Mouse (Mus musculus): Measurements from ENCODE around the gene Gli1. TPM values are rescaled to one million over a fixed set of nuclear protein-coding genes. Genes with fewer than 3 reads are reported as not detected.

Gli1 gene
- polyA plus RNA-seq, 1 experiment from 2014 or later = 1.4 TPM

- no peak overlapping the region for H3K4me3 ChIP-seq
- no peaks in the 10 kb centered on the region for H3K4me1 ChIP-seq
- H3K27me3 ChIP-seq (replicated peaks) = peaks cover 8% of the 10 kb centered on the region; the same call in 1 of the 2 replicates
- no peak overlapping the region for H3K4me2 ChIP-seq
- no peaks in the 10 kb centered on the region for H3K36me3 ChIP-seq
- no peak overlapping the region for H3K9ac ChIP-seq
- no peak overlapping the region for H3K27ac ChIP-seq (replicated peaks)
- WGBS = 76% methylated on average over 3 of the region's 3 CpGs
- no peak for ATAC-seq (ENCODE audit: extremely low read depth, insufficient number of reproducible peaks, low FRiP score, low TSS enrichment)
- no peaks in the 10 kb centered on the region for H3K9me3 ChIP-seq
These were observed 18.9 kb upstream of the Gli1 start for GRCm38 (mm10) chr10:127360714-127361113.

- Histone ChIP-seq H3K9ac (no peak overlapping the region), H3K36me3 (no peaks in the 10 kb centered on the region), H3K4me3 (no peak overlapping the region), H3K9me3 (no peaks in the 10 kb centered on the region), H3K4me1 (peaks cover 11% of the 10 kb centered on the region; the same call in 1 of the 2 replicates), H3K27me3 (replicated peaks) (peaks cover 35% of the 10 kb centered on the region), H3K4me2 (no peak overlapping the region), H3K27ac (replicated peaks) (no peak overlapping the region)
- ATAC-seq (ENCODE audit: extremely low read depth, insufficient number of reproducible peaks, low FRiP score, low TSS enrichment) = no peak
- WGBS = 72% methylated on average over 10 of the region's 10 CpGs
These were observed 13.6 kb upstream of the Gli1 start for GRCm38 (mm10) chr10:127355336-127355735.

GRCm38 (mm10) chr10:127353909-127354895, 12.4 kb upstream of the Gli1 start, which contains the start of gene Inhbe:
Gene Inhbe, minus strand, starts transcription at chr10:127354411.
- Histone ChIP-seq H3K27ac (replicated peaks) (0 out of 2 replicates have a peak within 1 kb of the TSS, but pooled peaks have one; percentile 50), H3K9me3 (no peaks in the 10 kb centered on the region), H3K9ac (no peak within 1 kb of the TSS), H3K4me3 (no peak within 1 kb of the TSS), H3K27me3 (replicated peaks) (peaks cover 35% of the 10 kb centered on the region), H3K4me1 (peaks cover 11% of the 10 kb centered on the region; the same call in 1 of the 2 replicates), H3K36me3 (no peaks in the 10 kb centered on the region), H3K4me2 (no peak within 1 kb of the TSS)
- 63% methylated on average over 18 of the region's 18 CpGs for WGBS
- ATAC-seq (ENCODE audit: extremely low read depth, insufficient number of reproducible peaks, low FRiP score, low TSS enrichment) = no peak

- H3K36me3 ChIP-seq = no peaks in the 10 kb centered on the region
- no peak overlapping the region for H3K27ac ChIP-seq (replicated peaks)
- no peak overlapping the region for H3K9ac ChIP-seq
- H3K4me1 ChIP-seq = peaks cover 11% of the 10 kb centered on the region; the same call in 1 of the 2 replicates
- H3K9me3 ChIP-seq = no peaks in the 10 kb centered on the region
- H3K4me2 ChIP-seq = no peak overlapping the region
- no peak overlapping the region for H3K4me3 ChIP-seq
- peaks cover 35% of the 10 kb centered on the region for H3K27me3 ChIP-seq (replicated peaks)
- ATAC-seq (ENCODE audit: extremely low read depth, insufficient number of reproducible peaks, low FRiP score, low TSS enrichment) = no peak
- 85% methylated on average over 11 of the region's 11 CpGs for WGBS
These were observed 11.0 kb upstream of the Gli1 start for GRCm38 (mm10) chr10:127352766-127353165.

GRCm38 (mm10) chr10:127352187-127352586, 10.4 kb upstream of the Gli1 start:
- H3K4me1 ChIP-seq = peaks cover 11% of the 10 kb centered on the region; the same call in 1 of the 2 replicates
- no peak for ATAC-seq (ENCODE audit: extremely low read depth, insufficient number of reproducible peaks, low FRiP score, low TSS enrichment)
- H3K27ac ChIP-seq (replicated peaks) = no peak overlapping the region
- peaks cover 35% of the 10 kb centered on the region for H3K27me3 ChIP-seq (replicated peaks)
- H3K9ac ChIP-seq = no peak overlapping the region
- no peaks in the 10 kb centered on the region for H3K9me3 ChIP-seq
- no peak overlapping the region for H3K4me2 ChIP-seq
- 80% methylated on average over 9 of the region's 9 CpGs for WGBS
- H3K36me3 ChIP-seq = no peaks in the 10 kb centered on the region
- no peak overlapping the region for H3K4me3 ChIP-seq

- H3K27ac ChIP-seq (replicated peaks) = no peak overlapping the region
- no peaks in the 10 kb centered on the region for H3K9me3 ChIP-seq
- ATAC-seq (ENCODE audit: extremely low read depth, insufficient number of reproducible peaks, low FRiP score, low TSS enrichment) = no peak
- H3K4me2 ChIP-seq = no peak overlapping the region
- 57% methylated on average over 8 of the region's 8 CpGs for WGBS
- H3K4me1 ChIP-seq = peaks cover 11% of the 10 kb centered on the region; the same call in 1 of the 2 replicates
- H3K27me3 ChIP-seq (replicated peaks) = peaks cover 35% of the 10 kb centered on the region
- H3K9ac ChIP-seq = no peak overlapping the region; the same call in 1 of the 2 replicates
- no peak overlapping the region for H3K4me3 ChIP-seq
- no peaks in the 10 kb centered on the region for H3K36me3 ChIP-seq
These were observed 9.9 kb upstream of the Gli1 start for GRCm38 (mm10) chr10:127351719-127352118.

- no peak for ATAC-seq (ENCODE audit: extremely low read depth, insufficient number of reproducible peaks, low FRiP score, low TSS enrichment)
- H3K4me2 ChIP-seq = no peak overlapping the region; the same call in 1 of the 2 replicates
These were observed 9.5 kb upstream of the Gli1 start for GRCm38 (mm10) chr10:127351285-127351595.

GRCm38 (mm10) chr10:127350594-127351284, 9.0 kb upstream of the Gli1 start:
- no peaks in the 10 kb centered on the region for H3K9me3 ChIP-seq
- H3K4me1 ChIP-seq = peaks cover 11% of the 10 kb centered on the region; the same call in 1 of the 2 replicates
- no peak; the same call in 1 of the 2 replicates for ATAC-seq (ENCODE audit: extremely low read depth, insufficient number of reproducible peaks, low FRiP score, low TSS enrichment)
- WGBS = 11% methylated on average over 24 of the region's 24 CpGs
- peak overlapping the region; percentile 74 for H3K9ac ChIP-seq
- peak overlapping the region; percentile 37 for H3K4me3 ChIP-seq
- H3K4me2 ChIP-seq = peak overlapping the region; percentile 65
- H3K36me3 ChIP-seq = no peaks in the 10 kb centered on the region
- no peak overlapping the region for H3K27ac ChIP-seq (replicated peaks)
- peaks cover 27% of the 10 kb centered on the region for H3K27me3 ChIP-seq (replicated peaks)

More at GRCm38 (mm10) chr10:127351285-127351595, 9.5 kb upstream of the Gli1 start:
- no peak overlapping the region for H3K4me3 ChIP-seq
- H3K9ac ChIP-seq = peak overlapping the region; percentile 74
- H3K27ac ChIP-seq (replicated peaks) = no peak overlapping the region
- H3K27me3 ChIP-seq (replicated peaks) = peaks cover 32% of the 10 kb centered on the region
- H3K36me3 ChIP-seq = no peaks in the 10 kb centered on the region
- no peaks in the 10 kb centered on the region for H3K9me3 ChIP-seq
- 79% methylated on average over 8 of the region's 8 CpGs for WGBS
- H3K4me1 ChIP-seq = peaks cover 11% of the 10 kb centered on the region; the same call in 1 of the 2 replicates

GRCm38 (mm10) chr10:127349810-127350209, 8.0 kb upstream of the Gli1 start:
- no peak overlapping the region for H3K27ac ChIP-seq (replicated peaks)
- WGBS = 64% methylated on average over 8 of the region's 8 CpGs

GRCm38 (mm10) chr10:127348957-127349356, 7.2 kb upstream of the Gli1 start:
- Histone ChIP-seq H3K4me2 (no peak overlapping the region), H3K9me3 (no peaks in the 10 kb centered on the region)
- WGBS = 61% methylated on average over 3 of the region's 4 CpGs

More at GRCm38 (mm10) chr10:127349810-127350209, 8.0 kb upstream of the Gli1 start:
- Histone ChIP-seq H3K4me3 (no peak overlapping the region), H3K27me3 (replicated peaks) (peaks cover 21% of the 10 kb centered on the region), H3K9me3 (no peaks in the 10 kb centered on the region), H3K4me1 (peaks cover 11% of the 10 kb centered on the region; the same call in 1 of the 2 replicates), H3K36me3 (no peaks in the 10 kb centered on the region), H3K4me2 (no peak overlapping the region), H3K9ac (no peak overlapping the region)
- no peak for ATAC-seq (ENCODE audit: extremely low read depth, insufficient number of reproducible peaks, low FRiP score, low TSS enrichment)

GRCm38 (mm10) chr10:127346173-127346572, 4.4 kb upstream of the Gli1 start:
- Histone ChIP-seq H3K4me3 (no peak overlapping the region), H3K4me2 (no peak overlapping the region), H3K4me1 (peaks cover 22% of the 10 kb centered on the region), H3K9me3 (no peaks in the 10 kb centered on the region), H3K27me3 (replicated peaks) (peaks cover 21% of the 10 kb centered on the region), H3K36me3 (no peaks in the 10 kb centered on the region), H3K27ac (replicated peaks) (no peak overlapping the region), H3K9ac (no peak overlapping the region)
- ATAC-seq (ENCODE audit: extremely low read depth, insufficient number of reproducible peaks, low FRiP score, low TSS enrichment) = no peak
- WGBS = 59% methylated on average over 3 of the region's 3 CpGs

More at GRCm38 (mm10) chr10:127348957-127349356, 7.2 kb upstream of the Gli1 start:
- peaks cover 21% of the 10 kb centered on the region for H3K27me3 ChIP-seq (replicated peaks)
- peaks cover 11% of the 10 kb centered on the region; the same call in 1 of the 2 replicates for H3K4me1 ChIP-seq
- no peak overlapping the region for H3K4me3 ChIP-seq
- ATAC-seq (ENCODE audit: extremely low read depth, insufficient number of reproducible peaks, low FRiP score, low TSS enrichment) = no peak
- no peak overlapping the region for H3K9ac ChIP-seq
- no peaks in the 10 kb centered on the region for H3K36me3 ChIP-seq
- H3K27ac ChIP-seq (replicated peaks) = no peak overlapping the region

Data from heart, embryonic 13.5 days (tissue).